Mouse (Mus musculus) c-Kit-negative CD71-positive TER-119-positive erythroid progenitor cells, embryonic 14.5 days (primary cell): ENCODE measurements around the gene Klra5.
"Not testable (repeated sequence)": the region's sequence is repeated elsewhere in the genome, so short reads cannot be mapped to it uniquely, and the experiment has no call there.

Source experiments
- DNase-seq: peaks from one replicate; pipeline ENCODE4 v3.0.0-alpha.2; 2013; ENCODE audit warnings: low read depth, low spot score

Gene Klra5

DNA sequence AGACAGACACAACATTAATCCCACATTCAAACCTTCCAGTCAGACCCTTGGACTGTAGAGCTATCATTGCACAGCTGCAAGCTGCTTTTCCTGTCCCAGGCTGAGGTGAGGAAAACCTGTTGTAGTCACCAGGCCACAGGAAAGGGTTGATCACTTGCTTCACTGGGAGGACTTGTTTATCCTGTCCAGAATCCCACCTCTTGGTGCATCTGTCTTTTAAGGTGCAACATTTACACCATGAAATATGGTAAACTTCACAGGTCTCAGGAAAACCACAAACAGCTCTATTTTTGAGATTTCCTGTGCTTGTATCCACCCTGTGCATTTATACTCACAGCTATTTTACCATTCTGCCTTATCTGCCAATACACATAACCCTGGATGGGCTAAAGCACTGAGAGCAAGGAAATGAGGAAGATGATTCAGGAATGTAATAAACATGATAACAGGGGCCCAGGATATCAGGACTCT is at the start of gene Klra5:
Gene Klra5, minus strand, starts transcription at position 175 of the 471 bp plus-strand sequence.
- DNase-seq = not testable (repeated sequence)

DNA sequence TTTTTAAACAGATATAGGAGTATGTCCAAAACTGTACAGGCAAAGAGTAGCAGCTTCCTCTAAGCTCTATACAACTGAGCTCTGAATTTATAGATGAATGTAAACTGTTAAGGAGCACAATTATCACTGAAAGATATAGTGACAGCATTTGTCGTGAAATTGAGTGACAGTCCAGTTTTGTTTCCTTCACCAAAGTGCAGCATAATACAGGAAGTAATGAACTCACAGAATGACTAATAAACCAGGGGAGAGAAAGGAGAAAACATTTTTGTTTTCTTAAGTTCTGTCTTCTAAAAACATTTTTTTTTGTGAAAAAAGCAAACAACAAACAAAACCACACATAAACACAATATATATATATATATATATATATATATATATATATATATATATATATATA is 454 bp downstream of the Klra5 start:
- no peak for DNase-seq

DNA sequence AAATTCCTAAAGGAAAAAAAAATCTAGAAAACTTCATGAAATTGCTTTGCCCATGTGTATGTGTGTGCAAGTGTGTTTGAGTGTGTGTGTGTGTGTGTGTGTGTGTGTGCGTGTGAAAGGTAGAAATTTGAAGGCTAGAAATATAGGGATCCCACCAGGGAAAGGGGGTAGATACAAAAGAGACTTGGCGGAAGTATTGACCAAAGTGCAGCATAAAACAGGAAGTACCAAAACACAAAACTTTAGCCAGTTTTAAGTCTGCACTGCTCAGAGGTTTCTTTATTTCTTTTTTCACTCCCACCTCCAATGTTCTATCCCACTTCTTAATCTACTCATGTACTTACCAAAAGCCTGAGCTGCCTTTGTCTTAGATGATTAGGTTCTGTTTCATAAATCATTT is 34.9 kb downstream of the Klra5 start:
- DNase-seq = no peak

DNA sequence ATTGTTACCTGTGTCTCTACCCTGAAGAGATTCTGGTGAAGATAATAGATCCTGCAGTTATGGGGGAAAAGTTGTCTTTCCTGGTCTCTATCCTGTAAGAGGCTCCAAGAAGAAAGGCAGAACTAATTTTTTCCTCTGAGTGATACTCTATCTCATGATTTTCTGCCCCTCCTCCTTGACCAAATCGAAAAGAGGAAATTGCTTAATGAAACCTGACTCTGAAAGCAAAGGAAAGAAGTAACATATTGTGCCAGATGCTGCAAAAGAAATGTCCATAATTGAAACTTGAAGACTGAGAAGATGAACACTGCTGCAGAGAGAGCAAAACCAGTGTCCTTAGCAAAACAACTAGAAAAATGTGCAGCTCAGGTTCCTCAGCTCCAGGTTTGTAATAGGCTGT is 40.9 kb downstream of the Klra5 start, which contains the start of gene Klra17:
Gene Klra17, minus strand, starts transcription at position 124 of the 400 bp plus-strand sequence.
- no peak for DNase-seq

GRCm38 (mm10) chr6:129862349-129862748 is 55.1 kb downstream of the Klra5 start, which contains the start of gene Gm17631:
Gm17631 (plus strand) TSS chr6:129862649.
- not testable (repeated sequence) for DNase-seq
